Mouse (Mus musculus) CH12.LX (cell line): Measurements from ENCODE around the gene Tbx10. TPM values are rescaled to one million over a fixed set of nuclear protein-coding genes. Genes with fewer than 3 reads are reported as not detected.
"Not testable (repeated sequence)": the region's sequence is repeated elsewhere in the genome, so short reads cannot be mapped to it uniquely, and the experiment has no call there.

Experiments used
- DNase-seq: peaks from one replicate; pipeline ENCODE4 v3.0.0-alpha.2; 2013; ENCODE audit errors: extremely low read depth
- H3K27ac ChIP-seq: 2 replicates; pipeline ENCODE4 v1.5.1; 2012; ENCODE audit warnings: low read depth, mild to moderate bottlenecking, control low read depth, moderate library complexity; ENCODE audit not compliant: insufficient read depth
- H3K27me3 ChIP-seq: replicated peaks from 2 replicates; pipeline ENCODE3; 2012; ENCODE audit warnings: inconsistent platforms
- H3K36me3 ChIP-seq, 2 experiments: replicated peaks in 1 of 2; 2 replicates each; pipeline versions ENCODE3 to v1.6.1; 2012; ENCODE audit warnings: inconsistent platforms in 1 of 2, low read length in 1 of 2, mild to moderate bottlenecking in 1 of 2, mixed read lengths in 1 of 2, moderate library complexity in 1 of 2; ENCODE audit not compliant: control insufficient read depth in 1 of 2, insufficient read depth in 1 of 2
- H3K4me1 ChIP-seq, 2 experiments: 2 replicates each; pipeline ENCODE4 v1.6.1; 2012; ENCODE audit warnings: inconsistent platforms in 1 of 2, moderate library complexity in 1 of 2; ENCODE audit not compliant: insufficient read depth in 2 of 2, control insufficient read depth in 1 of 2
- H3K4me2 ChIP-seq: 2 replicates; pipeline ENCODE4 v1.6.1; 2012; ENCODE audit warnings: low read depth, mild to moderate bottlenecking, control low read depth; ENCODE audit not compliant: poor library complexity, insufficient read depth, severe bottlenecking
- H3K4me3 ChIP-seq, 3 experiments: fragments of 150-350 bp in 1 of 3; sonication (generic) in 1 of 3; replicated peaks in 1 of 3; 2 replicates each; pipeline versions ENCODE3 to v1.5.1; 2011 to 2012; ENCODE audit warnings: low read depth in 2 of 3, low read length in 2 of 3, mild to moderate bottlenecking in 2 of 3, moderate library complexity in 2 of 3, control low read depth in 1 of 3, improper control_type of control experiment in 1 of 3, inconsistent platforms in 1 of 3, mixed read lengths in 1 of 3; ENCODE audit not compliant: poor library complexity in 1 of 3
- H3K79me2 ChIP-seq: replicated peaks from 2 replicates; pipeline ENCODE4 v1.6.1; 2012; ENCODE audit warnings: mild to moderate bottlenecking, moderate library complexity; ENCODE audit not compliant: control insufficient read depth, poor library complexity, insufficient read depth, severe bottlenecking; ENCODE audit errors: extremely low read depth
- H3K9ac ChIP-seq: 2 replicates; pipeline ENCODE4 v1.6.1; 2012; ENCODE audit warnings: low read depth, mild to moderate bottlenecking, control low read depth, moderate library complexity; ENCODE audit not compliant: insufficient read depth
- H3K9me3 ChIP-seq: replicated peaks from 2 replicates; pipeline ENCODE3; 2012; ENCODE audit warnings: low read length, inconsistent platforms, mixed read lengths
- BHLHE40 ChIP-seq: IDR thresholded peaks from 2 replicates; pipeline ENCODE4 v1.6.1; 2011; ENCODE audit warnings: mild to moderate bottlenecking, low read depth, low read length, improper control_type of control experiment
- CHD1 ChIP-seq: IDR thresholded peaks from 2 replicates; pipeline ENCODE4 v1.6.1; 2012; ENCODE audit warnings: low read depth, low read length, improper control_type of control experiment, inconsistent platforms
- EP300 ChIP-seq: IDR thresholded peaks from 2 replicates; pipeline ENCODE4 v1.6.1; 2011; ENCODE audit warnings: low read length, improper control_type of control experiment
- ETS1 ChIP-seq: conservative IDR thresholded peaks from 2 replicates; pipeline ENCODE4 v1.6.1; 2012; ENCODE audit warnings: low read depth, mild to moderate bottlenecking, inconsistent platforms, low read length, improper control_type of control experiment, moderate library complexity
- GABPA ChIP-seq: IDR thresholded peaks from 2 replicates; pipeline ENCODE4 v1.6.1; 2012; ENCODE audit warnings: low read depth, low read length, improper control_type of control experiment, inconsistent platforms; ENCODE audit not compliant: insufficient replicate concordance
- HCFC1 ChIP-seq: IDR thresholded peaks from 2 replicates; pipeline ENCODE4 v1.6.1; 2012; ENCODE audit warnings: low read depth, mild to moderate bottlenecking, inconsistent platforms, low read length, improper control_type of control experiment
- JUN ChIP-seq: IDR thresholded peaks from 2 replicates; pipeline ENCODE4 v1.6.1; 2011; ENCODE audit warnings: low read depth, mild to moderate bottlenecking, low read length, improper control_type of control experiment, moderate library complexity; ENCODE audit not compliant: insufficient read depth
- JUND ChIP-seq: conservative IDR thresholded peaks from 2 replicates; pipeline ENCODE4 v1.6.1; 2011; ENCODE audit warnings: low read depth, low read length, improper control_type of control experiment
- MAFK ChIP-seq: IDR thresholded peaks from 2 replicates; pipeline ENCODE4 v1.6.1; 2011; ENCODE audit warnings: low read length, improper control_type of control experiment; ENCODE audit not compliant: insufficient replicate concordance
- MAX ChIP-seq: IDR thresholded peaks from 2 replicates; pipeline ENCODE4 v1.6.1; 2011; ENCODE audit warnings: low read length, improper control_type of control experiment
- MYC ChIP-seq: IDR thresholded peaks from 2 replicates; pipeline ENCODE4 v1.6.1; 2011; ENCODE audit warnings: low read depth, mild to moderate bottlenecking, improper control_type of control experiment, low read length
- NELFE ChIP-seq: IDR thresholded peaks from 2 replicates; pipeline ENCODE4 v1.6.1; 2011; ENCODE audit warnings: low read depth, low read length, improper control_type of control experiment
- RCOR1 ChIP-seq: conservative IDR thresholded peaks from 2 replicates; pipeline ENCODE4 v1.6.1; 2012; ENCODE audit warnings: low read depth, mild to moderate bottlenecking, inconsistent platforms, low read length, improper control_type of control experiment
- USF2 ChIP-seq: conservative IDR thresholded peaks from 2 replicates; pipeline ENCODE4 v1.6.1; 2011; ENCODE audit warnings: low read depth, low read length, improper control_type of control experiment
- ZNF384 ChIP-seq: IDR thresholded peaks from 2 replicates; pipeline ENCODE4 v1.6.1; 2012; ENCODE audit warnings: low read depth, low read length, improper control_type of control experiment, inconsistent platforms
- dilution Hi-C: fragments of 300-500 bp; cut with MboI; formaldehyde crosslinking; loops from 2 replicates; pipeline ENCODE4 v1.14.3; 2020; ENCODE audit warnings: low sequenced_read_pairs; ENCODE audit not compliant: extremely low pct_unique_long_range_greater_than_20kb, extremely low pct_ligation_motif_present
- in situ Hi-C: fragments of 300-500 bp; cut with MboI; formaldehyde crosslinking; loops from 3 replicates; pipeline ENCODE4 v1.14.3; 2019; ENCODE audit warnings: low sequenced_read_pairs, low pct_ligation_motif_present, low pct_unique_long_range_greater_than_20kb, mixed read lengths
- polyA plus RNA-seq: library from polyadenylated mRNA; unstranded; fragments of >175 nt; gene quantifications from 2 replicates; pipeline ENCODE4 v1.2.1, GENCODE M21; 2012; ENCODE audit warnings: low read depth; ENCODE audit not compliant: insufficient read length
- total RNA-seq, 2 experiments: library from RNA; depleted of rRNA; stranded (reverse); fragments of 300-350 nt in 1 of 2; fragments of >200 nt in 1 of 2; gene quantifications; 2 replicates each; pipeline ENCODE4 v1.2.3; 2012 to 2014

The Tbx10 gene
- total and polyA plus RNA-seq, 3 experiments = not detected

DNA sequence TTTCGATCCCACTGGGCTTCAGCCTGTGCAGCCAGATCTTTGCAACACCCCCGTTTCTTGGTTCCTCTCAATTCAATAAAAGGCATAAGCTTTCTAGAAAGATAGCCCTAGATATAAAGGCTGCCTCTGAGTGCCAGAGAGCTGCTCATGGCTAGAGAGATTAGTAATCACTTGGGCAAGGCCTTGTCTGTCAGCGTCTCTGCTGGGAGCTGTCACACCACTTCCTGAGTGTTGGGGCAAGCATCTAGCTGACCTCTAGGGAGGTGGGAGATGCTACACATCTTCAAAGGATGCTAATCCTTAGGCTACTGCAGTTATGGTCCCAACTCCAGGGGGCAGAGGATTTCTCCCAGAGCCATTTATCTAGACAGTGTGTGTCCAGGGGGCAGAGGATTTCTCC lies 25.3 kb upstream of the Tbx10 start:
- H3K27me3 ChIP-seq = peaks cover 6% of the 10 kb centered on the region
- in situ Hi-C loops = no loop called here
- no peak for TF ChIP-seq EP300
- TF ChIP-seq JUN = no peak
- no peak for TF ChIP-seq MYC
- TF ChIP-seq JUND = no peak
- no peak overlapping the region for H3K4me3 ChIP-seq
- no peak for DNase-seq
- no peaks in the 10 kb centered on the region for H3K36me3 ChIP-seq
- dilution Hi-C loops = no loop called here
- no peak overlapping the region for H3K9ac ChIP-seq
- no peak overlapping the region for H3K4me2 ChIP-seq
- H3K9me3 ChIP-seq = no peaks in the 10 kb centered on the region
- H3K79me2 ChIP-seq = no peaks in the 10 kb centered on the region
- H3K27ac ChIP-seq = no peak overlapping the region
- H3K4me1 ChIP-seq = peaks cover 0 to 15% of the 10 kb centered on the region in 2 experiments; a peak in 3 of 4 replicates

- Histone ChIP-seq H3K79me2 (no peaks in the 10 kb centered on the region), H3K4me3 (no peak within 1 kb of the TSS), H3K27me3 (peaks cover 7% of the 10 kb centered on the region), H3K9ac (no peak within 1 kb of the TSS), H3K27ac (no peak within 1 kb of the TSS), H3K4me1 (peaks cover 9 to 26% of the 10 kb centered on the region in 2 experiments), H3K4me2 (no peak within 1 kb of the TSS), H3K36me3 (no peaks in the 10 kb centered on the region), H3K9me3 (no peaks in the 10 kb centered on the region)
- dilution Hi-C loops = no loop called here
- in situ Hi-C loops = no loop called here
- no peak for DNase-seq
- no peak for TF ChIP-seq JUND
- no peak for TF ChIP-seq RCOR1
- TF ChIP-seq HCFC1 = no peak
- no peak for TF ChIP-seq MAFK
- no peak for TF ChIP-seq EP300
- TF ChIP-seq GABPA = no peak
- no peak for TF ChIP-seq JUN
- TF ChIP-seq BHLHE40 = no peak
- TF ChIP-seq CHD1 = no peak
- TF ChIP-seq NELFE = no peak
- TF ChIP-seq USF2 = no peak
- TF ChIP-seq ETS1 = no peak
- no peak for TF ChIP-seq MAX
- no peak for TF ChIP-seq ZNF384
Measured at GRCm38 (mm10) chr19:3972229-3972628, 20.3 kb upstream of the Tbx10 start, which contains the start of gene Aldh3b2. Gene Aldh3b2 (plus strand): TSS chr19:3972328.

GRCm38 (mm10) chr19:3974608-3975007 lies 17.9 kb upstream of the Tbx10 start:
- DNase-seq, H3K27ac ChIP-seq, H3K4me3 ChIP-seq, H3K79me2 ChIP-seq, H3K9me3 ChIP-seq, H3K4me2 ChIP-seq, dilution Hi-C loops, H3K36me3 ChIP-seq, H3K27me3 ChIP-seq, in situ Hi-C loops, H3K9ac ChIP-seq: not testable (repeated sequence)
- H3K4me1 ChIP-seq = peaks cover 9 to 26% of the 10 kb centered on the region in 2 experiments
